Mouse (Mus musculus): ENCODE data around the gene Parp2. TPM values are rescaled to one million over a fixed set of nuclear protein-coding genes. Genes with fewer than 3 reads are reported as not detected.
"Not testable (repeated sequence)": the region's sequence is repeated elsewhere in the genome, so short reads cannot be mapped to it uniquely, and the experiment has no call there.

Parp2 gene
- polyA plus RNA-seq, 1 experiment from 2014 or later: 67.6 TPM

DNA sequence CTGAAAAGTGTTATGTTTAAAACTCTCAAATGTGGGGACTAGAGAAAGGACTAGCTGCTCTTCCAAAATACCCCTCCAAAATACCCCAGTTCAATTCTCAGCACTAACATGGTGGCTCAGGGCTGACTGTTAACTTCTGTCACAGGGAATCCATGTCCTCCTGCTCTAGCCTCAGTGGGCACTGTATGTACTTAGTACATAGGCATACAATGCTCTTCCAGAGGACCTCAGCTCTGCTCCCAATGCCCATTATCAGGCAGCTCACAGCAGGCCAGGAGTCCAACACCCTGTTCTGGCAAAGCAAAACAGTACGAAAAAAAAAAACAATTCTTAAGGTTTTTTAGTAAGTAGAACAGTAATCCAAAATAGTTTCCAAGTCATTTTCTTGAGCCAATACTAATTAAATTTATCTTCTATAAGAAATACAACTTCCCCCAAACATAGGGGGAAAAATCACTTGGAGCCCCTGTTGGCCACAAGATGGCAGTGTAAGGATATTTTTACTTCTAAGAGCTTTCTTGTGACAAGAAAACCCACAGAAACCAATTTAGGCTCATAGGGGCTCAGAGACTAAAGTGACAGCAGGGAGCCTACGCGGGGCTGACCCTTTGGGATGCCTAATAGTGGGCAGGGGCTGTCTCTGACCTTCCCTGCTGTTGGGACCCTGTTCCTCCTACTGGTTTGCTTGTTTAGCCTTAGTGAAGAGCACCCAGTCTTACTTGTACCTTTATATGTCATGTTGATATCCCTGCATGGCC lies 8.0 kb upstream of the Parp2 start:
- H3K4me2 ChIP-seq: no peak overlapping the region
- no peaks in the 10 kb centered on the region for H3K36me3 ChIP-seq (replicated peaks)
- no peak overlapping the region for H3K4me3 ChIP-seq (replicated peaks)
- WGBS: 4% methylated on average over 3 of the region's 3 CpGs
- H3K4me1 ChIP-seq: peaks cover 3% of the 10 kb centered on the region; the same call in 1 of the 2 replicates
- H3K9me3 ChIP-seq: no peaks in the 10 kb centered on the region
- H3K27me3 ChIP-seq: no peaks in the 10 kb centered on the region
- no peak overlapping the region for H3K27ac ChIP-seq
- H3K9ac ChIP-seq: no peak overlapping the region
- ATAC-seq (ENCODE audit: low FRiP score): no peak

DNA sequence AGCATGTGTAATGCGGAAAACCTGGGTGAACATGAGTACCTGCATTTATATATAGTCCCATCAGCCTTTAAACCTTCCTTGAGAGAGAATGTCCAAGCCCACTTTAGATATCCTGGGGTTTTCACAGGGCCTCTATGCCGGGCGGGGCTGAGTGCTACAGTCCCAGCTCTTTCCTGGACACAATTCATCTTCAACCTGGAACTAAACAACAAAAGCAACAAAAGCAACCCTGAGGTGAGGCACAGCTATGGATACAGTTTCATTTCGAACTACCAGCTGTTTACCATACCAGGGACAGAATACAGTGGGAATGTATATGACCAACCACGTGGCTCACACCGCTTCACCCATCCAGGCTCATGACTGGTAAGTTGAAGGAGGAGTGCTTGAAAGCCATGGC lies 5.2 kb upstream of the Parp2 start:
- H3K4me2 ChIP-seq: no peak overlapping the region
- H3K4me1 ChIP-seq: peaks cover 3% of the 10 kb centered on the region; the same call in 1 of the 2 replicates
- no peak overlapping the region for H3K4me3 ChIP-seq (replicated peaks)
- no peaks in the 10 kb centered on the region for H3K9me3 ChIP-seq
- no peak for ATAC-seq (ENCODE audit: low FRiP score)
- H3K36me3 ChIP-seq (replicated peaks): no peaks in the 10 kb centered on the region
- 85% methylated on average over 6 of the region's 6 CpGs for WGBS
- no peaks in the 10 kb centered on the region for H3K27me3 ChIP-seq
- no peak overlapping the region for H3K9ac ChIP-seq
- no peak overlapping the region for H3K27ac ChIP-seq

DNA sequence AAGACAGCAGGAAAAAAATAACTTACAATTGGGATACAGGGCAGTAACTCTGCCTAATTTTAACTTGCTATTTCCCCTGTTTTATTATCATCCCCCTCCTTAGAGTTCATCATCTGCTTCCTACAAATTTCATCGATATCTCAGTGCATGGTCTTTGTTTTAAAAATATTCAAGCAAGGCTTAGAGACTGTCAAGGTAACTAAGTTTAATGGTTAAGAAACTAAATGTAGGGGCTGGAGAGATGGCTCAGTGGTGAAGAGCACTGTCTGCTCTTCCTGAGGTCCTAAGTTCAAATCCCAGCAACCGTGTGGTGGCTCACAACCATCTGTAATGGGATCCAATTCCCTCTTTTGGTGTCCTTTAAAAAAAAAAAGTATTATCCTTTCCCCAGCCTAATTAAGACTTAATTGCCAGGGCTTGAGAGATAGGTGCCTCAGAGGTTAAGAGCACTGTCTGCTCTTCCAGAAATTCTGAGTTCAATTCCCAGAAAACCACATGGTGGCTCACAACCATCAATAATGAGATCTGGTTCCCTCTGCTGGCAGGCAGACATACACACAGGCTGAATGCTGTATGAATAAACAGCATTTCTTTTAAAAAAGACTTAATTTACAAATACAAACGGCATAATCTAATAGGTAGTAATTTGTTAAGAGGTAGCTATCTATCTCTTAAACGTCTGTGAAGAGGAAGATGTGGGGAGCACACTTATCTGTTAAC lies 4.6 kb upstream of the Parp2 start:
- ATAC-seq (ENCODE audit: low FRiP score): no peak
- 60% methylated on average over 4 of the region's 4 CpGs for WGBS

DNA sequence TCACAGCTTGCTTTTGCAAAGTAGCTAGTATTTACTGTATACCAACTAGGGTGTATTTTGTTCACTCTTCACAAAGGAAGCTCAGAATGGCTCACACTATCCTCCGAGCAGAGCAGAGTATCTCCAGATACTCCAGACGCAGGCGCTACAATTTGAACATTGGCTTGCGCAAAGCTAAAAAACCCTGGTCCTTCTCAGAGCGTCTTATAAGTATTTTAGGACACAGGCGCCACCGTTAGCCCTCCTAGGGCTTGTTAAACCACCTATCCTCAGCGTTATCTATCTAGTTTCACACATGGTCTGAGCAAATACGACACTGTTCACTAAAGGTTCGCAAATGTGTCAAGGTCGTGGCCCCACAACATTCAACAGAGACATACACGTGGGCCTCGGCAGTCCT lies 3.0 kb upstream of the Parp2 start:
- Histone ChIP-seq H3K27me3 (no peaks in the 10 kb centered on the region), H3K4me2 (no peak overlapping the region), H3K9ac (no peak overlapping the region), H3K27ac (no peak overlapping the region), H3K4me1 (peaks cover 6% of the 10 kb centered on the region), H3K4me3 (replicated peaks) (no peak overlapping the region), H3K36me3 (replicated peaks) (no peaks in the 10 kb centered on the region), H3K9me3 (no peaks in the 10 kb centered on the region)
- no peak for ATAC-seq (ENCODE audit: low FRiP score)
- 74% methylated on average over 13 of the region's 13 CpGs for WGBS

More for the DNA sequence above, 4.6 kb upstream of the Parp2 start:
- no peaks in the 10 kb centered on the region for H3K27me3 ChIP-seq
- no peaks in the 10 kb centered on the region for H3K9me3 ChIP-seq
- no peak overlapping the region for H3K27ac ChIP-seq
- H3K9ac ChIP-seq: no peak overlapping the region
- no peaks in the 10 kb centered on the region for H3K36me3 ChIP-seq (replicated peaks)
- H3K4me3 ChIP-seq (replicated peaks): no peak overlapping the region
- peaks cover 3% of the 10 kb centered on the region; the same call in 1 of the 2 replicates for H3K4me1 ChIP-seq
- no peak overlapping the region for H3K4me2 ChIP-seq

DNA sequence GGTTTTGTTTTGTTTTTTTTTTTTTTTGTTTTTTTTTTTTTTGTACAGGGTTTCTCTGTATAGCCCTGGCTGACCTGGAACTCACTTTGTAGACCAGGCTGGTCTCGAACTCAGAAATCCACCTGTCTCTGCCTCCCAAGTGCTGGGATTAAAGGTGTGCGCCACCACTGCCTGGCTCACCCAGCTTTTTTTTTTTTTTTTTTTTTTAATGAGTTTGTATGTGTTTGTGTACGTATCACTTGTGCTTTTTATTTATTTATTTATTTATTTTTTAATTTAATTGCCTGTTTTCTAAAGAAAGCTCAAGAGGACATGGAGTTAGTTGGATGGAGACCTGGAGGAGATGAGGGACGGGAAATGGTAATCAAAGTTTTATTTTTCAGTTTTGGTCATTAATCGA lies 1.2 kb upstream of the Parp2 start:
- ATAC-seq (ENCODE audit: low FRiP score); H3K27me3 ChIP-seq: not testable (repeated sequence)

DNA sequence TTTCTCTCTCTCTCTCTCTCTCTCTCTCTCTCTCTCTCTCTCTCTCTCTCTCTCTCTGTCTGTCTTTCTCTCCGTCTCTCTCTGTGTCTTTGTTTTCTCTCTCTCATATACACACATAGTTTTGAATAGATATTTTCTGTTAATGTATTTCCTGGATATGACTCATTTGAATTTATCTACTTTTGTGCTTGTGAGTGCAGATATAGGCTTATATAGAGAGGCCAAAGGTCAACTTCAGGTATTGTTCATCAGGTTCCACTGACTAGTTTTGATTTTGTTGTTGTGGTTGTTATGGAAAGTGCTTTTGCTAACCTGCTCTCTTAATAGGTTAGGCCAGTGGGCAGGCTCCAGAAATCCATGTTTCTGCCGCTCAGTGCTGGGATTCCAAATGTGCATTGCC lies 5.4 kb downstream of the Parp2 start:
- H3K4me3 ChIP-seq (replicated peaks): no peak overlapping the region
- no peaks in the 10 kb centered on the region for H3K9me3 ChIP-seq
- ATAC-seq (ENCODE audit: low FRiP score): no peak
- H3K4me1 ChIP-seq: peaks cover 3% of the 10 kb centered on the region; the same call in 1 of the 2 replicates
- H3K27ac ChIP-seq: no peak overlapping the region
- 91% methylated on average over 2 of the region's 2 CpGs for WGBS
- H3K9ac ChIP-seq: no peak overlapping the region
- peaks cover 59% of the 10 kb centered on the region for H3K36me3 ChIP-seq (replicated peaks)
- H3K4me2 ChIP-seq: no peak overlapping the region
- no peaks in the 10 kb centered on the region for H3K27me3 ChIP-seq

More for the DNA sequence above, 1.2 kb upstream of the Parp2 start:
- H3K9ac ChIP-seq; H3K4me3 ChIP-seq (replicated peaks); H3K9me3 ChIP-seq; H3K27ac ChIP-seq; H3K4me1 ChIP-seq: not testable (repeated sequence)
- Histone ChIP-seq H3K4me2 (peak overlapping the region; percentile 55), H3K36me3 (replicated peaks) (peaks cover 13% of the 10 kb centered on the region)
- 86% methylated on average over 5 of the region's 5 CpGs for WGBS

DNA sequence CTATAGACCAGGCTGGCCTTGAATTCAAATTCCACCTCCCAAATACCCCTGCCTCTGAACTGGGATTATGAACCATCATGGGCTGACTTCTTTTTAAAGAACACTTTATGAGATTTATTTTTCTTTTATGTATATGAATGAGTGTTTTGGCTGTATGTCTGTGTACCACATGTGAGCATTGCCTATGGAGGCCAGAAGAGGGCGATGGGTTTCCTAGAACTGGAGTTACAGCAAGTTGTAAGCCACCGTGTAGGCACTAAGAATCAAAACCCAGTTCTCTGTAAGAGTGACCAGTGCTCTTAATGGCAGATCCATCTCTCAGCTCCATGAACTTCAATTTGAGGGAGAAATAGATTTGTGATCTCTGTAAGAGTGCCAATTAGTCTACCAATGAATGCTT lies 15.6 kb downstream of the Parp2 start:
- Histone ChIP-seq H3K4me2 (no peak overlapping the region), H3K4me3 (replicated peaks) (no peak overlapping the region), H3K27me3 (no peaks in the 10 kb centered on the region), H3K27ac (no peak overlapping the region), H3K36me3 (replicated peaks) (peaks cover 54% of the 10 kb centered on the region), H3K4me1 (no peaks in the 10 kb centered on the region), H3K9me3 (no peaks in the 10 kb centered on the region), H3K9ac (no peak overlapping the region)
- no peak for ATAC-seq (ENCODE audit: low FRiP score)
- WGBS: 83% methylated on average over 2 of the region's 2 CpGs

DNA sequence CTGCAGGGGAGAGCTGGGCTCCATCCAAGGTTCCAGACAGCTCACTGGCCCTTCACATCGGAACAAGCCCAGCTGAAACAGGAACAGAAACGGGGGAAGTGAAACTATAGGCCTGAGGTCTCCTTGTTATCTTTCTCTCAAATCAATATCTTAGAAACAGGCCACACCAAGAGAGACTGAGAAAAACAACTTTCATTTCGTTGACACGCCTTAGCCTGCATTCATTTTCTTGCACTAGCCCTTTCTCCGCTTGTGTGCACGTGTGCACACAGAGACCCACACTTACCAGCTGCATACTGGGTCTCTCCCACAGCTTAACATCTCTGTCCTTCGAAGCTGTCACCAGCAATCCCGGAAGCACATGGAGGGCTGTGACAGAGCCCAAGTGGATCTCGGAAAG lies 16.6 kb downstream of the Parp2 start:
- no peaks in the 10 kb centered on the region for H3K27me3 ChIP-seq
- ATAC-seq (ENCODE audit: low FRiP score): no peak
- H3K9ac ChIP-seq: no peak overlapping the region
- H3K4me1 ChIP-seq: no peaks in the 10 kb centered on the region
- no peak overlapping the region for H3K4me2 ChIP-seq
- H3K9me3 ChIP-seq: no peaks in the 10 kb centered on the region
- H3K27ac ChIP-seq: no peak overlapping the region
- H3K36me3 ChIP-seq (replicated peaks): peaks cover 47% of the 10 kb centered on the region
- no peak overlapping the region for H3K4me3 ChIP-seq (replicated peaks)
- WGBS: 92% methylated on average over 9 of the region's 9 CpGs

DNA sequence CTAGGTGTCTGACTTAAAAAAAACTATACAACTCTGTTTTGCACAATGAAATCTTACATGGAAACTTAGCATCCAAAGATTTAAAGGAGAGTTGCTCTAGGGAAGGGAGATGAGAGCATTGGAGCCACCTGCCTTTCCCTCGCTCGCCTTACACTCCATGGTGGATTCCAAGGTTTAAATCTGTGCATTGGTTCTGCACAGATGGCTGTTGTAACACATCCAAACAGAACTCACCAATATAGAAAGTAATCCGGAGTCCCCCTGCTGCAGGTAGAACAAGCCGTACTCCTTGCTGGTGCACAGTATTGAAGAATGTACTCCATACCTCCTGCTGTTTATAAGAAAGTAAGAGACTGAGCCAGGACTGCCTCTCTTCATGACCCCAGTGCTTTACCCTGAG lies 18.9 kb downstream of the Parp2 start:
- Histone ChIP-seq H3K4me1 (no peaks in the 10 kb centered on the region), H3K9ac (no peak overlapping the region), H3K4me2 (no peak overlapping the region), H3K27ac (no peak overlapping the region), H3K27me3 (no peaks in the 10 kb centered on the region), H3K9me3 (no peaks in the 10 kb centered on the region), H3K36me3 (replicated peaks) (peaks cover 23% of the 10 kb centered on the region), H3K4me3 (replicated peaks) (no peak overlapping the region)
- WGBS: 85% methylated on average over 4 of the region's 4 CpGs
- no peak for ATAC-seq (ENCODE audit: low FRiP score)

DNA sequence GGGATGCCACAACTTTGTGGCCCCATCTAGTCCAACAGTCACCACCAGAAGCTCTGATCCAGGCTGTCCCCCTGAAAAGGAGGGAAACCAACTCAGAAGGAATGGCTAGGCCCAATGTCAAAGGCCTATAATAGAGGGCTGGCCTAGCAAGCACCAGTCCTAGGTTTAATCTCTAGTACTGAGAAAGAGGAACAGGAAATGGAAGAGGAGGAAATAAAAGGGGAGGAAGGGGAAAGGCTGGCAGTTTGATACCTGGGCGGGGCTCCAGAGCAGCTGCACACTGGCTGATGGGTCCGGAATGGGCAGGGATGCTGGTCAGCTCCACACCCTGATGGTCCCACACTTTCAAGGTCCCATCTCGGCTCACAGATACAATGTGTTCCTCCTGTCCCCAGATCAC lies 22.2 kb downstream of the Parp2 start:
- WGBS: 81% methylated on average over 3 of the region's 3 CpGs
- no peak for ATAC-seq (ENCODE audit: low FRiP score)
- Histone ChIP-seq H3K4me1 (no peaks in the 10 kb centered on the region), H3K27me3 (no peaks in the 10 kb centered on the region), H3K27ac (no peak overlapping the region), H3K4me3 (replicated peaks) (no peak overlapping the region), H3K4me2 (no peak overlapping the region), H3K36me3 (replicated peaks) (no peaks in the 10 kb centered on the region), H3K9me3 (no peaks in the 10 kb centered on the region), H3K9ac (no peak overlapping the region)

DNA sequence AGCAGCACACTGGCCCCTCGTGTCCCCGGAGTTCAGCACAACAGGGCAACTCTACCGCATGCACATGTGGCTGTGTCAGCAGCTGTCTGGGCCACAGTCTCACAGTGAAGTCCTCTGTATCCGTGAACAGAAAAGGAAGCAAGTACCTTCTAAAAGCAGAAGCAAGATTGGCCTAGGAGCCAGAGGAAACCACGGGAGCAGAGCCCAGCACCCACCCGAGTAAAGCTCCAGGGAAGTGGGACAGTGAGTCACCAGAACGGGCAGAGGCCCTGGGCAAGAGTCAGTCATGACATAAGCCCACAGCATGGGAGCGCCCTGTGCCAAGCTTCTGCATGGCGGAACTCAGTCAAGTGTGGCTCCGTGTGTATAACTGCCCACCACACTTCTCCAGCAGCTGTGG lies 26.3 kb downstream of the Parp2 start:
- WGBS: 86% methylated on average over 10 of the region's 10 CpGs
- Histone ChIP-seq H3K27ac (no peak overlapping the region), H3K36me3 (replicated peaks) (no peaks in the 10 kb centered on the region), H3K4me2 (no peak overlapping the region), H3K27me3 (no peaks in the 10 kb centered on the region), H3K9ac (no peak overlapping the region), H3K4me3 (replicated peaks) (no peak overlapping the region), H3K9me3 (no peaks in the 10 kb centered on the region), H3K4me1 (no peaks in the 10 kb centered on the region)
- ATAC-seq (ENCODE audit: low FRiP score): no peak

- WGBS: 63% methylated on average over 2 of the region's 2 CpGs
- H3K9me3 ChIP-seq: no peaks in the 10 kb centered on the region
- no peak for ATAC-seq (ENCODE audit: low FRiP score)
Measured at GRCm38 (mm10) chr14:50834435-50834834, 26.8 kb downstream of the Parp2 start.

DNA sequence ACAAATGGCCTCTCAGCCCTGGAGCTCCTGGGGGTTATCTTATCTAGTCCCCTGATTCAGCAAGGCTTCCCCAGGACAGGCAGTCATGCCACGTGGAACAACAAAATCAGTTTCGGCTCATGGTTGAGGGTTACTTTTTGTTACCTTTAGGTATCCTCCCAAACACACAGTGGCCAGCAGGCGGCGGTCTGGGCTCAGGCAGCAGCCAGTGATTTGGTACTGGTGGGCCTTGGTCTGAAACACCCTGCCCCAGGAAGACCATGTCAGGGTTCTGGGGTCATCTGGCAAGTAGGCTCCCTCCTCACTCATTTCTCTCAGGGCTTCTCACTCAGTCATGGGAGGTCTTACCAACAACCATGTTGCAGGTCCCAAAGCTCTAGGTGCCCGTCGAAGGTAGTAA lies 29.6 kb downstream of the Parp2 start:
- no peak overlapping the region for H3K4me2 ChIP-seq
- 59% methylated on average over 6 of the region's 6 CpGs for WGBS
- no peaks in the 10 kb centered on the region for H3K4me1 ChIP-seq
- H3K27ac ChIP-seq: no peak overlapping the region
- no peak overlapping the region for H3K4me3 ChIP-seq (replicated peaks)
- H3K36me3 ChIP-seq (replicated peaks): no peaks in the 10 kb centered on the region
- no peak overlapping the region for H3K9ac ChIP-seq
- ATAC-seq (ENCODE audit: low FRiP score): no peak
- H3K9me3 ChIP-seq: no peaks in the 10 kb centered on the region
- H3K27me3 ChIP-seq: no peaks in the 10 kb centered on the region

More at GRCm38 (mm10) chr14:50834435-50834834, 26.8 kb downstream of the Parp2 start:
- H3K4me1 ChIP-seq: no peaks in the 10 kb centered on the region
- H3K27me3 ChIP-seq: no peaks in the 10 kb centered on the region
- H3K9ac ChIP-seq: no peak overlapping the region
- no peaks in the 10 kb centered on the region for H3K36me3 ChIP-seq (replicated peaks)
- H3K4me3 ChIP-seq (replicated peaks): no peak overlapping the region
- H3K4me2 ChIP-seq: no peak overlapping the region
- H3K27ac ChIP-seq: no peak overlapping the region

Data from forebrain, embryonic 12.5 days (tissue).